Mouse (Mus musculus) v-Abl transformed pro-B cells (cell line): ENCODE data around the gene Stk32c.

Experiments used
- in situ Hi-C, 2 experiments: fragments of 400-800 bp; cut with MboI; formaldehyde crosslinking; loops; one replicate each; pipeline ENCODE4 v1.15.1; 2025; ENCODE audit not compliant: unreplicated experiment in 2 of 2

The Stk32c gene

DNA sequence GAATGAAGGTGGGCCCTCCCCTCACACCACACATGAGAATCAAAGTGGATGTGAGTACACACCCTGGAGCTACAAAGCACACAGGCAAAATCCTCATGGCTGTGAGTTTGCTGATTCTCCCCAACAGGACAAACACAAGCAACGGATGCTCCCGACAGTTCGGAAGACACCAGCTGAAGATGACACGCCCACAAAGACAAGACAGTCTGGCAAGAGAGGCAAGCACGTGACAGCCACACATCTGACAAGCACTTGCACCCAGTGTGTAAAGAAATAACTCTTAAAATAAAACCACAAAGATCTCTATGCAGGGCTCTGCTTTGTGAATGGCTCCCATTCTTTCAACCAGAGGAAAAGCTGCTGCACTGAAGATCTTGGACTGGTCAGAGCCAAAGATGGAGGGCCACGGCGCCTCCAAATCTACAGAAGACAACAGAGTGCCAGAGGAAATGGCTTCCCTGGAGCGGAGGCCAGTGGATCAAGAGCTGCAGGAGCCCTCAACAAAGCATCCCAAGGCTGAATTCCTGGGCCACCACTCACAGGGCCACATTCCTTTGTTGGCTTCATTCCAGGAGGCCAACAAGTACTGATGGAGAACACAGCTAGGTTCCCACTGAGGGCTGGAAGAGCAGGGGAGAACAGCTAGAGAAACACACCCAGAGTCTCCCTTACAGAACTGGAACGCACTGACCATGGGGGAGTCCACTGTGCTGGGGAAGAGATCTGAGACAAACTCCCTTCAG lies 105.0 kb downstream of the Stk32c start:
- in situ Hi-C loops: loop anchor here in 1 of 2 experiments (25.0 kb wide), 1 partner anchor 379 kb away; no protein-coding TSS in a partner anchor

DNA sequence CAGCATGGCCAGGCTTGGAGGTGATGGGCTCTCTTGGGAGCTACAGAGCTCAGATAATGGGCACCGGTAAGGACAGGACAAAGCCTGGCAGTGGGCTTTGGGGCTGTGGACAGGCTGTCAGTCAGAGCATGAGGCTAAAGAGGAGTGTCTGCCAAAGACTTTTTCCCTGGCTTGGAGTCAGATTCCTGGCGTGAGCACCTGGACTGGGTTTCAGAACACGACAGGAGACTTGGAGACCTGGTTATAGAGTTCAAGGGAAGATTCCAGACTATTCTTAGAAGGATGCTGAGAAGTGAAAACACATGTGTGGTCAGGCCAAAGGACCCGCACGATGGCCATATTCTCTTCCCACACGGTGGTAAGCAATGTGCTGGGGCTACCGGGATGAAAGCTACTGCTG lies 107.4 kb downstream of the Stk32c start:
- in situ Hi-C loops: loop anchor here in 1 of 2 experiments (25.0 kb wide), 1 partner anchor 382 kb away; no protein-coding TSS in a partner anchor

DNA sequence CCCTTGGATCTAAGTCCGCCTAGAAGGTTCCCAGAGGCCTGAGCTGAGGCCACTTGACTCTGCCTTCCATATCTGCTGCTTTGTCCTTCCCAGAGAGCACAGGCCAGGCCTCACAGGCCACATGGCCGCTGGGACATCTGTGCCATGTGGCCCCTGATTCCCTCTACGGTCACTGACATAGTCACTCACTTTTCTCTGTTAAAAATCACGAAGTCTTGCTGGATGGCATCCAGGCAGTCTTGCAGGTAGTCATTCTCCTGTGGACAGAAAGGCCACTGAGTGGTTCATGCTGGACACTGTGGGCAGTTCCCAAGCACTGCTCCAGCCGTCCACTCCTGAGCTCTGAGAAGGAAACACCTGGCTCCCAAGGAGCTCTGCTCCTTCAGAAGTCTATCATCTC lies 108.0 kb downstream of the Stk32c start:
- in situ Hi-C loops: loop anchor here in 1 of 2 experiments (25.0 kb wide), 1 partner anchor 382 kb away; no protein-coding TSS in a partner anchor

DNA sequence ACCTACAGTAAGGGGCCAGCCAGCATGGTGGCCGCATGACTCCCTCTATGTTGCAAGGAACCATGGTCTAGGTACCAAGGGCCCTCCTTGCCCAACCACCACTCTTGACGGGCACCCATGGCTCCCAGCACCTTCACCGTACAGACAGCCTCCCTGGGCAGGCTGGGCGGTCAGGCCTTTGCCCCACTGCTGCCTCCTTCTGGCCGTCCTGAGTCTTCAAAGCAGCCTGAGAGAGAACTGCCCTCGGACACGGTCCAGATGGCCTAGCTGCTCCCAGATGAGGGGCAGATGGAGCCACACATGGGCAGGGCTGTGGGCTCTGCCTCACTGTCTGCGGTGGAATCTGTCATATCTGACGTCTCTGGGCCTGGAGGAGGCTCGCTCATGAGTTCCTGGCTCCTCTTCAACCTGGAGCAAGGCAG lies 109.1 kb downstream of the Stk32c start:
- in situ Hi-C loops: loop anchor here in 1 of 2 experiments (25.0 kb wide), 1 partner anchor 383 kb away; no protein-coding TSS in a partner anchor

DNA sequence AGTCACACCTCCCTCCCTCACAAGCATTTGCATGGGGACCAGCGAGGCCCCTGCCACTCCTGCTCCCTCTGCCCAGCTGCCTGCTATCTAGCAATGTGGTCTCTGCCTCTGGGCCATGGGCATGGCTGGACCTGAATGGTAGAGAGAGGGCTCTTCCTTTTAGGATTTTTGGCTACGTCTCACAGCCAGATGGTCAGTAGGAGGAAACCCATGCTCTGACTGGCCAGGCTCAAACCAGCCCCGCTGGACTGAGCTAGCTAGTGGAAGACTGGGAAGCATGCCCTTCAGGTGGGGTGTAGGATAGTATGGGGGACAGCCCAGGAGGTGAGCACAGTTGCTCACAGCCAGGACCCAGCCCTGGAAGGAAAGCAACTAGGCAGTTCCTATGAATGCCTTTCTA lies 111.3 kb downstream of the Stk32c start:
- in situ Hi-C loops: loop anchor here in 1 of 2 experiments (25.0 kb wide), 1 partner anchor 385 kb away; no protein-coding TSS in a partner anchor

DNA sequence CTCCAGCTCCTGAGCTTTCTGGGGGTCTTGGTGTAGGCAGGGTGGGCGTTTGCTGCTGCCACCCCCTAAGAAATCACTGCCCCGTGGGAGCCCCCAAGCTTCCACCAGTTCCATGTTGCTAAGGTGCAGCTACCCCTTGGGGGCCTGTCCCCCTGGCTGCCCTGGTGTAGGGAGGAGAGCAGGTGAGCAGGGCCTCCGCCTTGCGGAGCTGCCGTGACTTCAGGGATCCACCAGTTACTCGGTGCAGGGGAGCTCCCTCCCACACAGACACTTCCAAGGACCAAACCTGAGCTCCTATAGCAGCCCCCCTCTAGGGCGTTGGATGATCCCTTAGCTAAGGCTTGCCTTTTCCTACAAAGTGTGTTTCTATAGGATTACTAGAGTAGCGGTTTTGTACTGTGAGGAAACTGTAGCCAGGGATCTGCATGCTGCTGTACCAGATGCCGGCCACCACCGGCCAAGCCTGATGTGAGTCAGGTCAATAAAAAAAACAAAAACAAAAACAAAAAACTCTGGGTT lies 111.8 kb downstream of the Stk32c start:
- in situ Hi-C loops: loop anchor here in 1 of 2 experiments (25.0 kb wide), 1 partner anchor 386 kb away; no protein-coding TSS in a partner anchor

DNA sequence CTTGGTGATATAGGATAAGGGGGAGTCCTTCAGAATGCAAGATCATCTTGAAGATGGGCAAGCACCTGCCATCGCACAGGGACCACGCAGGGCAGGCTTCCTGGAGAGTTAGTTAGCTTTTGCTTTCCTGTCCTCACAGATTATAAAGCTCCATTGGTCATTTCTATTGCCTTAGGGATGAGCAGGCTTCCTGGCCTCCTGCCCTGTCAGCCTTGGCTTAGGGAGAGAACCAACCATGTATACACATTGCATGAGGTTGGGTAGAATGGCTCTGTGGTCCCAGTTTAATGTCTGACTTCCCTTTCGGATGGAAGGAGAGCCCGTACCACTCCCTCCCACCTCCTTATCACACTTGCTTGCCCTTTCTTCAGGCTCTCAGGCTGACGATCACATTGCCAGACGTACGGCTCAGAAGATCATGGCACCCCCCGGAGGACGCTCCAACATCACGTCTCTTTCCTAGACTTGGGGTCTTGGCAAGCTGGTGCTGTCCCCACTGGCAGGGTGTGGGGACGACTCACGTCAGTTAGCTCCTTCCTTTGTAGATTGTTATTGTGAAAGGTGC lies 112.5 kb downstream of the Stk32c start:
- in situ Hi-C loops: loop anchor here in 1 of 2 experiments (25.0 kb wide), 1 partner anchor 387 kb away; no protein-coding TSS in a partner anchor

DNA sequence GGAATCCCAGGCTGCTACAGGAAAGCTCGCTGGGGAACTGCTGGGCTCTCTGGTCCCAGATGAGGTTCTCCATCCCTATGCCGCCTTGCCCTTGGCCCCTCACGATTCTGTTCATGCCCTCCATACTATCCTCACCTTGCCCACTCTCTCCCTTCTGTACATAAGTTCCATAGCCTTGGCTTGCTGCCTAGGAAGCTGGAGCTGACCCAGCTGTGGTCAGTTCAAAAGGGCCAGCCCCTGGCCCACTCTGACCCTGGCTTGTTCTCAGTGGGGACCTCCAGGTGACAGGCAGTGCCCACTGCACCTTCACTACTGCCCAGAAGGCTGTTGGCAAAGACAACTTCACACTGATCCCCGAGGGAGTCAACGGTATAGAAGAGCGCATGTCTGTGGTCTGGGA lies 116.7 kb downstream of the Stk32c start:
- in situ Hi-C loops: no loop called here

DNA sequence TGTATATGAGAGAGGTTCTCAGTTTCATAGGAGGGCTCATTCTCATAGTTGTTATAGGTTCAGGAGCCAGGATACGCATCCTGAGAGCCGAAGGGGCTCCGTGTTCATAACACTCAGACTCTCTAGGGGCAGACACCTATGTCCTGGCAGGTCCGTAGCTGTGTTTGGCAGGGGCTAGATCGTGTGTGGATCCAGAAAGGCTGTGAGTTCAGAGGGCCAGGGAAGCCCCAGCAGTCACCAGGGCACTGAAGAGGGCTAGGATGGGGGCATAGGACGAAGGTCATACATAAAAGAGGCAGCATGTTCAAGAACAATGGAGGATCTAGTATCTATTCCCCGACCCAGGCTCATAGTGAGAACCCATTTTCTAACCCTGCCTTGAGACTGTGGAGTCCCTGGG lies 117.8 kb downstream of the Stk32c start:
- in situ Hi-C loops: no loop called here

DNA sequence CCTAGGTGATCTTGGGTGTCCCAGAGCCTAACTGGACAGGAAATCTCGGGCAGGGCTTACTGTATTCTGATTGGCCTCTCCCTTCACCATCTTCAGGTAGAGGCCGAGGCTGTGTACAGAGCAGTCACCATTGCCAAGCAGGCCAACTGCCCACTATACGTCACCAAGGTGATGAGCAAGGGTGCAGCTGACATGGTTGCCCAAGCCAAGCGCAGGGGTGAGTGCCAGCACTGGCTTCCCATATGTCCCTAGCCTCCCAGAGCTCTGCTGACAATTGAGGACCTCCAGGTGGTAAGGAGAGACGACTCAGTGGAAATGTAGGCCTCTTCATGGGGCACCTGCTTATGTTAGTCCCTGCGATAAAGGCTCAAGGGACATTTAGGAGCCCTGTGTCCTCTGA lies 118.3 kb downstream of the Stk32c start:
- in situ Hi-C loops: no loop called here

DNA sequence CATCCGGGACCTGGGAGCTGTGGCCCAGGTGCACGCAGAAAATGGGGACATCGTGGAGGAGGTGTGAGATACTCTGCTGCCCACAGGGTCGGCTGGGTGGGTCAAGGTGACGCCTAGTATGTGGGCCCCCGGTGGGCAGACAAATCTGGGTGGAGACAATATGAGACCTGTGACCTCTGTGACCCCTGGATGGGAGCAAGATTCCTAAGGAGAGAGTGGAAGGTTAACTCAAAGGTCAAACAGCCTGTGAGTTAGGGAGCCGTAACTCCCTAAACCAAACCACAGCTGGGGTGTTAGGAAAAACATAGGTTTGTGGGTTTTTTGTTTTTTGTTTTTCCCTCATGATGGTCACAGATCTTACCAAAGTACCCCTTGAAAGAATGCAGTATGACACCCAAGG lies 119.3 kb downstream of the Stk32c start:
- in situ Hi-C loops: no loop called here

DNA sequence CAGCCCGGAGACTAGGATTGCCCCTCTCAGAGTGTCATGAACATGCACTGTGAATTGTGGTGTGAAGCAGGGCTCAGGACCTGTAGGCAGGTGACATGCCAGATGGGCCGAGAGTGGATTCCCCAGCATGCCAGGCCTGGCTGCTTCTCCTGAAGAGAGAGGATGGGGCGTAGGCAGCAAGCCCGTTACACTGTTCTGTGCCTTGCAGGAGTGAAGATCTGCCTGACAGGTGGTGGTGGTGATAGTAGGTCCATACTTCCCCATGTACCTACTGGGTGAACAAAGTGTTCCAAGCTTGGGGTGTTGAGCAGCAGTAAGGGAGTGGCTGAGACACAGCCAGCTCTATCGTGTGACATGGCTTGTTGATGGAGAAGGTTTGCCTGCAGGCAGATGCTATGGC lies 120.0 kb downstream of the Stk32c start:
- in situ Hi-C loops: no loop called here

DNA sequence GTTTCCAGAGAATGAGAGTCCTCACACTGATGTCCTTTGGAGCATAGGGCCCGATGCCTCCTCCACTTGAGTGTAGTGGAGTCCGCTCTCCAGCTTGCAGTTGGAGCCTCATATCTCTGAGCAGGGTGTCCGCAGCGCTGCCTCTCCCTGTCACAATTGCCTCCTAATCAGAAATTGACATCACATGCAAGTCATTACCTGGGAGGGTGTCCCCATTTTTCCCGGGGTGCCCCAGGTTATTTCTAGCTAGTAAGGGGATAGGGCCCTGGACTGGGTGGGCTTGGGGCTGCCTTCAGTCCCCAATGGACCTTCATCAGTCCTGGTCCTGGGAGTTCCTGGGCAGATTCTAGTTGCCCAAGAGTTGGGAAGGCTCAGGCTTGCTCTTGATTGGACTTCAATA lies 120.4 kb downstream of the Stk32c start:
- in situ Hi-C loops: no loop called here

DNA sequence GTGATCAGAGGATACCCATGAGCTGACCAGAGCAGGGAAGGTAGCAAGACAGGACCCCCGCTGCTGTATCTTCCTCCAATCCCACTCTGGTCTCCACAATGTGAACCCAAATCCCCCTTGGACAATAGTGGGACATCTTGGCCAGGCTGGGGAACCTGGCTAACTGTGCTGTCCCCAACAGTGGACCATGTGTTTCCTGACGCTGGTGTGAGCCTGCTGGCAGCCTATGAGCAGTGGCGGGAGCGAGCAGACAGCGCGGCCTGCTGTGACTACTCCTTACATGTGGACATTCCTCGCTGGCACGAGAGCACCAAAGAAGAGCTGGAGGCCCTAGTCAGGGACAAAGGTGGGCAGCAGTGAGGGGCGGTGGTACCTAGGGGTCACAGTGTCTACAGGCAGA lies 121.4 kb downstream of the Stk32c start:
- in situ Hi-C loops: no loop called here

DNA sequence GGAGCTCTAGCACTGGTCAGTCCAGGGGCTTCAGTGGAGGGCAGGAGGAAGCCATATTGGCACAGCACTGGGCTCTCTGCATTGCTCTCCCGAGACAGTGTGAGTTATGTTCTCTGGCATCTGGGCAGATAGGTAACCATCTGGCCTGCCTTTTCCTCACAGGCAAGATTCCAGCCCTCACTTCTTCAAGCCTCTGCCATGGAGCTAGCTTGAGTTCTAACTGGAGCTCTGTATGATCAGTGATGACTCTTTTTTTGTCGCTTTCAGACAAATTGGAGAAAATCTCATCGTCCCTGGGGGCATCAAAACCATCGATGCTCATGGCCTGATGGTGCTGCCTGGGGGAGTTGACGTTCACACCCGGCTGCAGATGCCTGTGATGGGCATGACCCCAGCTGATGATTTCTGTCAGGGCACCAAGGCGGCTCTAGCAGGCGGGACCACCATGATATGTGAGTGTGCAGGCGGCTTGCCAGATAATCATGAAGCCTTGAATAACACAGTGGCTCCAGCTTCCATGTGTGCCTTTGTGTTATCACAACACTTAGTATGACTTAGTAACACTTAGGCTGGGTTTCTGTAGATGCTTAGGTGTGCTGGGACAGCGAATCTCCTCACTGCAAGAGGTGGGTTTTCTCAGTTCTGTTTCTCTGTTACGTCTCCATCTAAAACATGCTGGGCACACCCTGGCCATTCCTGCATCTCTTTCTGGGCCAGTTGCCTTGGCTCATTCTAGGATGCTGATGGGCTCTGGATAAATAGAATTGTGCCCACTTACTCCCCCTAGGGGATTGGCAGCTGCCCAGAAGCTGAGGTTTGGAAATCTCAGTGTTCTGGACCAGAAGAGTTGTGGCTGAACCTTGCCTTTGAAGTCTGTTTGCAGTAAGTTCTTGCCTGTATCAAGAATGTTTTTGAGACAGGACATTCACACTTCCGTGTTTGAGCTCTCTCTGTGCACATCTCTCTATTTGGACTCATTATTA lies 122.9 kb downstream of the Stk32c start:
- in situ Hi-C loops: no loop called here

DNA sequence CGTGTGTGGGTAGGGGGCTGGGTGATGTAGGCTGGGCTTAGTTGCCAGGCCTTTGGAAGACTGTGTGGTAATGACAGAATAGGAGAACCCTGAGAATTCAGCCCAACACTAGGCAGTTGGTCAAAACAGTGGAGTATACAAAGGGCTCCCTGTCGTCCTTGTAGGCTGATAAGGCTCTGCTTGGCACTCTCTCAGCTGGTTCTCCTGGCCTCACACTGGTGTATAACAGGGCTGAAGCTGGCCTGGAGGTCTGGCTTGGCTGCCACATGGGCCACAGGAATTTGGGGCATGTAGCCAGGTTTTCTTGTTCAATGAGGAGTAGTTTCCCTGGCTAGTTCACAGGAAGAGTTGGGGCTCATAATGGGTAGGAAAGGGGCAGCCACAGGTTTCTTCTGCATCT lies 125.3 kb downstream of the Stk32c start:
- in situ Hi-C loops: no loop called here

DNA sequence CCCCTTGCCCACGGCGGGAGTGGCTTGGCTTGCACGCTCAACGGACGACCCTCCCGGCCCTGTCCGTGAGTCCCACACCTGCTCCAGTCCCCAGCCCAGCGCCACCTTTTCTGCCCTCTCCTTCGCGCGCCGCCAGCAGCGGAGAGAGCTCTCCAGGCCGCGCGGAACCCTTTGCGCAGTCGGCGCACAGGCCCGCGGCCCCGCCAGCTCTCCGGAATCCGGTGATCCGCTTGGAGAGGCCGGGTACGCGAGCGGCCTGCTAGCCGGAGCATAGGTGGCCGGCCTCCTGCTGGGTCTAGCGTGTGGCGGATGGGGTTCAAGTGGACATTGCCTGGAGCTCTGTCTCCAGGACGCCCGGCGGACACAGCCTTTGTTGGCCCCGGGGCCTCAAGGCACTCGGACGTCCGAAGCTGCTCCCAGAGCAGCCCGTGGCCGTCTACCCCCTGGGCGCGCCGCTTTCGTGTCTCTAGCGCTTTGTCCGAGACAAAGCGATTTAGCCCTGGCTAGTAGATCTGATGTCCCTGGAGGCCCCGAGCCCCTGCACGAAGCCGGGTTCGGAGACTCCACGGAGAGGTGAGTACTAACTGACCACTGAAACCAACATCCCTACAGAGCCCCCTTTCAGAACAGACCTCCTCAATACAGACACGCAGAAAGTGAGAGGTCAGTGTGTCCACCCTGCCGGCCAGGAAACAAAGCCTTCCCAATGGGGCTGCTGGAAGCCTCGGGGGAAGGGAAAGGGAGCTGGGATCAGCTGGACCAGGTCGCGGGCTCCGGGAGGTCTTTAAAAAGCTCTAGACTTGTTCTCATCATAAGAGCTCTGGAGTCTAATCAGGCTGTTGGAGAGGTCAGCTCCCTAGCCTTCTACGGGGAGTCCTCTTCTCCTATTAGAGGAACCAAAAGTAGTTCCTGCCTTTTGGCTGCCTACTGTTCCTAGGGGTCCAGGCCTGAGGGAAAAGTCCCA lies 126.6 kb downstream of the Stk32c start:
- in situ Hi-C loops: no loop called here

DNA sequence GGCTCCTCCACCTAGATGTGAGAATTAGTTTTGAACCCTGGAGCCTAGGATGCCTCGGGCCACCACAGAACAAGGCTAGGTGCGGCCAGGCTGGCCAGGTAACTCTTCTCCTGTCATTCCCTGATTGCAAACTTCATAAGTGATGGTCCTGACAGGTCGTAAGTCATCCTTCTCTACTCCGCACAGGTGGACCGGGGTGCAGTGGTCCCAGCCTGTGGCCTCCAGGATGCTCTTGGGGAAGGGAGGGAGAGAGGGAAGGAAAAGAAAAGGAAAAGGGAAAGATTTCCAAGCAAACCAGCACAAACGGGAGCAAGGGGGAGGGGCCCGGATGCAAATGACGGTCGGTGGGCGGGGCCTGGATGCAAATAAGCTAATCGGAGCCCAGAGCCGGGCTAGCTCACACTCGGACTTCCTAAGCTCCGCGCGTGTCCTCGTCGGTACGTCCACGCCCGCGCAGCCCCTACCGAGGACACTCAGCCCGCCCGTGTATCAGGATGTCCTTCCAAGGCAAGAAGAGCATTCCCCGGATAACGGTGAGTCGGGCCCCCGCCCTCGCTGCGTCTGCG lies 127.4 kb downstream of the Stk32c start, which contains the start of gene Dpysl4:
Gene Dpysl4 (plus strand): TSS at position 373 of the 566 bp plus-strand sequence.
- in situ Hi-C loops: no loop called here

DNA sequence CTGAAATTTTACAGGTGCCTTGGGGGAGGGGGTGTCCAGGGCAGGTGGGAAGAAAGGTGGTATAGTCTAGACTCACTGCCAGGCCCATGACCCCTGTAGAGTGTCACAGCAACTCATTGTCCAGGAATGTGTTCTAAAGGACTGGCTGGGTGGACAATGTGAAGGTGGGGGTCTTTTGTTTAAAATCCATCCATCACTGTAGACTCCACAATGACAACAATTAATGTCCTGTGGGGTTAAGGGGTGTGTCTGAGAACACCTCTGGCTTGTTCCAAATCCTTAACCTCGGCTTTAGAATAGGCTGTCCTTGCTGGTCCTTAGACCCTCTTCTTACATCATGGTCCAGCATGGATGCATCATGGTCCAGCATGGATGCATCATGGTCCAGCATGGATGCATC lies 128.8 kb downstream of the Stk32c start:
- in situ Hi-C loops: no loop called here
